Mouse (Mus musculus) liver, adult (tissue): ENCODE results near the gene Sbno2.

Source experiments
- GATA4 ChIP-seq: IDR thresholded peaks from 2 replicates; pipeline ENCODE4 v1.6.1; 2014; ENCODE audit warnings: mild to moderate bottlenecking, low read length; ENCODE audit not compliant: insufficient replicate concordance

The Sbno2 gene

DNA sequence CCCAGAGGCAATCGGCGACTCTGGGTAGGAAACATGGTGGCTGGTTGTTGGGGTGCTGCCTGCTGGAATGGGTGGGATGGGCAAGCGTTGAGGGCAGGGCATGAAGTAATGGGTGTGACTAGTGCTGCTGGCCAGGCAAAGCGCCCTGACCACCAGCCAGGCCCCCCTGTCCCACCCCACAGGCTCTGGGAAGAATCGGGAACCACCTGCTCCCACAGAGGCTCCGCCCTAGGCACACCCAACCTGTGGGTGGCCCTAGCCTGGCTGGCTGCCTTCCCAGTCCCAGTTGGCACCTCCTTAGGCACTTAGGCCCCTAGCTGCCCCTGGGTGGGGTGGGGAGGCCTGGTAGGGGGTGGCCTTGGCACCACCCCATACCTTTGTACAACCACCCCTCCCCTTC lies 40.5 kb upstream of the Sbno2 start:
- no peak for TF ChIP-seq GATA4

DNA sequence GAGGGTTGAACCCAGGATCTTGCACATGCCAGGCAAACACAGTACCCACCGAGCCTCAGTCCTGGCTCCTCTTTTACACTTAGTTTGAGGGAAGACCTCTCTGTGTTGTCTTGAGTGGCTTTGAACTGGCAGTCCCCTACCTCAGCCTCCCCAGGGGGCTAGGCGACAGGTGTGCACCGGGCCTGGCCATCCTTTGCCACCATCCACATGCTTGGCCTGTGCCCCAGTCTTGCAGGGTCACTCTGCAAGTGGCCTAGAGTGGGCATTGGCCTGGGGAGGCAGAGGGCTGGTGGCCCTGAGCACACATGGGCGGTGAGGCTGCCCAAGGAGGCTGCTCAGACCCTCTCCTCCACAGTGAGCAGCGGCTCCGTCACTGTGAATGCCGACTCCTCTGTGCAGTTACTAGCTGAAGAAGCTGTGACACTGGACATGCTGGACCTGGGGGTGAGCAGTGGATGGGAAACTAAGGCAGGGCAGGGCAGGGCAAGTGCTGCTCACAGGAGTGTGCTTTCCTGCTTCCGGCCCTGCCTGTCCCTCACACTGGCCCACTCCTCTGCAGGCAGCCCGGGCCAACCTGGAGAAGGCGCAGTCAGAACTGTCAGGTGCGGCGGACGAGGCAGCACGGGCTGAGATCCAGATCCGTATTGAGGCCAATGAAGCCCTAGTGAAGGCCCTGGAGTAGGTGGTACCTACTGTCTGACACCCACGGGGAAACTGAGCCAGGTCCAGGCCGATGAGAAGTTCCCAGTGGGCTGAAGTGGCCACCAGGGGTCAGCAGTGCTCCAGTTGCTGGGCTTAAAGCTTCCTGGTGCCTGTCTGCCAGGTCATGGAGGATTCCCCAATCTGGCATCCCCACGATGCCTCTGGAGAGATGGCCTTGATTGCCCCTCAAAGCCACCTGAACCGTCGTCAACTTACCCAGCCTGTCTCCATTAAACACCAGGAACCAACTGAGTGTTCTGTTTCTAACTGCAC lies 39.8 kb upstream of the Sbno2 start:
- no peak for TF ChIP-seq GATA4

DNA sequence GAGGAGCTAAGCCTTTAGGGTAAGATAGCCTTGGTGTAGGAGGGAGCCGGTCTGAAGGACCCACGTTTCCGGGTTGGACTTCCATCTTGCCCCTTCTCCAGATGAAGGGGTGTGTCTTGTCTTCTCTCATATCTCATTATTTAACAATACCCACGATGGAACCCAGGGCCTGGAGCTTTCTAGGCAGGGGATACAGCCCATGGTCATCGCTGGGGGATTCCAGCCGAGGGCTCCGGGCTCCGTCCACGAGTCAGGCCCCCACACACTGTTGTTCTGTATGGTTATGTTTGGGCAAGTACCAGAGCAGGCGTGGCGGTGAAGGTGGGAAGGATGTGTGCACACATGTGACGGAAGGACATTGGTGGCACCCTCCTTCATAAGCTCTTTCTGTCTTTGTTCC lies 38.8 kb upstream of the Sbno2 start:
- no peak for TF ChIP-seq GATA4

DNA sequence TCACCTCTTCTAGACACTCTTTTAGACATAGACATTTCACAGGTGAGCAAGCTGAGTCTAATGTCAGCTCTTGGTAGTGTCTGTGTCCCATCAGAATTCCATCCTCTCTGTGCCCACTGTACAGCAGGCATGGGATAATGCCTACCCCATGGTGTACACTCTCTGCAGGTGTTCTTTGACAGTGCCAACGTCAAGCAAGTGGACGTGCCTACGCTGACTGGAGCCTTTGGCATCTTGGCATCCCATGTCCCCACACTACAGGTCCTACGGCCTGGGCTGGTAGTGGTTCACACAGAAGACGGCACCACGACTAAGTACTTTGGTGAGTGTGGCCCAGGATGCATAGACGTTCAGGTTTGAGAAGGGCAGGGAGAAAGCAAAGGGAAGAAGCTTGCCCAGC lies 38.3 kb upstream of the Sbno2 start:
- TF ChIP-seq GATA4: no peak

DNA sequence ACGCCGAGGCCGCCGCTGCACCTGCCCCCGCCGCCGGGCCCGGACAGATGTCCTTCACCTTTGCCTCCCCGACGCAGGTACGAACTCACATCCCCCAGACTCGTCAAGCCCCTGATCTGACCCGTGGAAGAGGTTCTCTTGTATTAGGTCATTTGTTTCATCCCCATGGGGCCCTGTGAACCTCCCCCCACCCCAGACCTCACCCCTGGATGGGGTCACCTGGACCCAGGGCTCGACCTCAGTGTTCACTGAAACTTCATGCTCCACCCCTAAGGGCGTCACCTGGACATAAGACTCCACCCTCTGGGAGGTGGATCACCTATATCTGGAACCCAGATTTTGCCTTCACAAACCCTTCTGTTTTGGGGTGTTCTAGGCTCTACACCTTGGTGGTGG lies 37.2 kb upstream of the Sbno2 start:
- no peak for TF ChIP-seq GATA4

DNA sequence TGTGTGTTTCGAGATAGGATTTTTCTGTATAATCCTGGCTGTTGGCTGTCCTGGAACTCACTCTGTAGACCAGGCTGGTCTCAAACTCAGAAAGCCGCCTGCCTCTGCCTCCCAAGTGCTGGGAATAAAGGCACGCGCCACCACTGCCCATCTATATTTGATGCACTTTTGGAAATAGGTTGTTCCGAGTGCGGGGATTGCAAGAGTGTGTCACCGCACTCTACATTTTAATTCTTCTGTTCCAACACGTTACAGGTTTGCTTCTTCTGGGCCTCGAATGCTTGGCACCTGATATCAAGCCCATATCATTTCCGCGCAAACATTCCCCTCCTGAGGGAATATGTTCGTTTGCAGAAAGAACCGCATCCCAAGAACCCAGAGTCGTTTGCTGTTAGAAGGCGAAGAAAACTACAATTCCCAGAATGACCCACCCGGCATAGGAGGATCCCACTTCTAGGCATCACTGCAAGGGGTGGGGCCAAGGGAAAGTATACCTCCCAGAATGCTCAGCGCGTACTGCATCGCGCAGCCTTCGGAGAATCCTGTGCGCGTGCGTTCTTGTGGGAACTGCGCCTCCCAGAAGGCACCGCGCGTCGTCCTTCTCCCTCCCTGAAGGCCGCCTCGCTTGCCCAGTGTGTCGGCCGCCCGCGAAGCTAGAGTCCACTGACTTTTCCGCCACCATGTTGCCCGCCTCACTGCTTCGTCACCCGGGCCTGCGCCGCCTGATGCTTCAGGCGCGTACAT lies 36.6 kb upstream of the Sbno2 start:
- TF ChIP-seq GATA4: peak; percentile 6; the same call in 1 of the 2 replicates

DNA sequence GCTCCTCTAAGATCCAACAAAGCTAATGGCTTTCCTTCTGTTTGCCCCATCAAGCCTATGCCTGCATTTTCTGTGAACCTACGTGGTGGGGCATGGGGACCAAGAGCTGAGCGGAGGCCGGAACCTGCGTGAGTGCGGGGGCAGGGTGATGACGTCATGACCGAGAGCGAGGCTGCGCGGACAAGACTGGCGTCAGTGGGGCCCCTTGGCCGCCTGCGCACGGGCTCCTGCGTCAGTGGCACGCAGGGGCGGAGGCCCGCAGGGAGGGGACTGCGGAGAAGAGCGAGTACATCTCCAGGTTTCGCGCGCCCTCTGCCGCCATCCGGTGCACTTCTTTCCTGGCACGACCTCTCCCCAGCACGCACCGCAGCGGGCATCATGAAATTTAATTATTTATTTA lies 35.9 kb upstream of the Sbno2 start:
- TF ChIP-seq GATA4: no peak

DNA sequence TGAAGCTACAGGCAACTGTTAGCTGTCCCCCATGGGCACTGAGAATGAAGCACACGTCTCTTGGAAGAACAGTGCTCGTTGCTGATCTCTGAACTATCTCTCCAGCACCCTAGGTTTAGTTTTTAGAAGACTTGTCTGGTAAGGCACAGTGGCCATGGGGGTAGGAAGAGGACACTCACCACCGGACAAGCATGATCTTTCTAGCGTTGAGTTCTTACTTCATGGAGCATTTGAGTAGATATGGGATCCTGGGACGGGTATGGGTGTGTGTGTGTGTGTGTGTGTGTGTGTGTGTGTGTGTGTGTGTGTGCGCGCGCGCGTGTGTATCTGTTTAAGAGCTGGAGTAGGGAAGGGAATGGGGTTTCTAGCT lies 35.3 kb upstream of the Sbno2 start, which contains the start of gene Cbarp:
TSS of gene Cbarp (minus strand) at position 170 of the 370 bp plus-strand sequence.
- TF ChIP-seq GATA4: no peak

DNA sequence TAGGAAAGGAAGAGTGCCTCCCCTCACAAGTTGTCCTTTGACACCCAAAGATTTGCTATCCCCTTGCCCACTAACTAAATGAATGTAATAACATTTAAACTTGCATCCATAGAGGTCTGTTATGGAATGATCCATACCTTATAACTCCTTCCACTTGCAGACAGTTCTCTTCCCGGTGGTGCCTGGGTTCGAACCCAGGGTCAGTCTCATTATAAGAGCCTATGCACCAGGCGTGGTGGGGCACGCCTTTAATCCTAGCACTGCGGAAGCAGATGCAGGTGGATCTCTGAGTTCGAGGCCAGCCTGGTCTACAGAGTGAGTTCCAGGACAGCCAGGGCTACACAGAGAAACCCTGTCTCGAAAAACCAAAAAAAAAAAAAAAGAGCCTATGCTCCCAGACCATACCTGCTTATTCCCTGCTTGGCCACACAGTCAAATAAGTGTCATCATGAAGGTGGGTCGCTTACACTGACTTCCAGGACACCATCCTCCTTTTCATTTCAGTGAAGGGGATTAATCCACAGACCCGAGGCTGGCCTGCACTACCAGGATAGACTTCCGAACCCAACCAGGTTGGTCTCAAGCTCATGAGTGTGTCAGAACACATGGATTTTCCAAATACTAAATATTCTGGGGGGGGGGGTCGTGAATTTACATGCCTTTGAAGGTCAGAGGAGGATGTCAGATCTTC lies 34.7 kb upstream of the Sbno2 start:
- no peak for TF ChIP-seq GATA4

DNA sequence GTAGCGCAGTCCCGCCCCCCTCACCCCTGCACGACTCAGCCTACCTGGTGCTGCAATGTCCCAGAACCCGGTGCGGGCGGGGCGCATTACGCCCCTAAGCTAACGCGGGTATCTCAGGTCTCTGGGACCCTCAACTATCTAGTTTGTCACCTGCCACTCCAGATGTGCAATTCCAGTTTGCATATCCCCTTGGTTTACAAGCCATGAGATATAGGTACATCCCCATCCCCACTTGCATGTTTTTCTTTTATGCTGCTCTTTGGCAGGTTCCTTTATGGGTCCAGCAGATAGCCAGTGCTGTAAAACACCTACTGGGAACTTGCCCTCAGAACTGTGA lies 34.0 kb upstream of the Sbno2 start:
- no peak for TF ChIP-seq GATA4

DNA sequence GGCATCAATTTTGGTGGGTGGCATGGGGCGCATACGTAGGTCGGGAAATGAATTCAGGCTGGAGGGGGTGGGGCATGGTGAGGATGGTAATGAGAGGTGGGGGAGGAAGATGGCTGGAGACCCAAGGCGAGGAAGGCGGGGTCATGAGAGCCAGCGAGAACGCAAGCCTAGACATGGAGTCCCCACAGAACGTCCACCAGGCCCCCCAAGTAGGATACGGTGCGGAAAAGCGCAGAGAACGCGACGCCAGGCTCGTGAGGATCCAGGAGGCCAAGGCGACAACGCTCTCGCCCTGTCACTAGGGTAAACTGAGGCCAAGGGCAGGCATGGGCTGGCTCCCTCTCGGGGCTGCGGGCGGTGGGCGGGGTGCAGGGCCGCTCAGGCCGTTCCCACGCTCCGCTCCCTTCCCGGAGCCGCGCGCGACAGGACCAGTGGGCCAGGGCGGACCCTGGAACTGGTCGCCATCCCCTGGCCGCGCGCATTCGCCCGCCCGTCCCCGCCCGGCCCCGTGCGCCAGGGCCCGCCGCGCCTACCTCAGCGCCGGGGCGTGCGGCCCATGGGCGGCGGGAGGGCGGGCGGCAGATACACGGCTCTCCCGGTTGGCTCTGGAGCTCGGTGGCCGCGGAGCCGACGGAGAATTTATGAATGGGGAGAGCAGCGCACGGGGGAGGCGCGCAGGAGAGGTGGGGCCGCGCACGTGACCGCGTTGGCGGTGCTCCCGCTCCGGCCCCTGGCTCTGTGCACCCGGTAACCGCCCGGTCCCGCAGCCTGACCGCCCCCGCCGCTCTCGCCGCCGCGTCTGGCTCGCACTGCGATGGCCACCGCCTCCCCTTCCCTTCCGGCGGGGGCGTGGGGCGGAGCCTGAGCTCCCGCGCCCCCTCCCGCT lies 33.4 kb upstream of the Sbno2 start, which contains the start of gene Atp5d:
TSS of gene Atp5d (plus strand) at position 80 of the 886 bp plus-strand sequence.
- TF ChIP-seq GATA4: no peak

DNA sequence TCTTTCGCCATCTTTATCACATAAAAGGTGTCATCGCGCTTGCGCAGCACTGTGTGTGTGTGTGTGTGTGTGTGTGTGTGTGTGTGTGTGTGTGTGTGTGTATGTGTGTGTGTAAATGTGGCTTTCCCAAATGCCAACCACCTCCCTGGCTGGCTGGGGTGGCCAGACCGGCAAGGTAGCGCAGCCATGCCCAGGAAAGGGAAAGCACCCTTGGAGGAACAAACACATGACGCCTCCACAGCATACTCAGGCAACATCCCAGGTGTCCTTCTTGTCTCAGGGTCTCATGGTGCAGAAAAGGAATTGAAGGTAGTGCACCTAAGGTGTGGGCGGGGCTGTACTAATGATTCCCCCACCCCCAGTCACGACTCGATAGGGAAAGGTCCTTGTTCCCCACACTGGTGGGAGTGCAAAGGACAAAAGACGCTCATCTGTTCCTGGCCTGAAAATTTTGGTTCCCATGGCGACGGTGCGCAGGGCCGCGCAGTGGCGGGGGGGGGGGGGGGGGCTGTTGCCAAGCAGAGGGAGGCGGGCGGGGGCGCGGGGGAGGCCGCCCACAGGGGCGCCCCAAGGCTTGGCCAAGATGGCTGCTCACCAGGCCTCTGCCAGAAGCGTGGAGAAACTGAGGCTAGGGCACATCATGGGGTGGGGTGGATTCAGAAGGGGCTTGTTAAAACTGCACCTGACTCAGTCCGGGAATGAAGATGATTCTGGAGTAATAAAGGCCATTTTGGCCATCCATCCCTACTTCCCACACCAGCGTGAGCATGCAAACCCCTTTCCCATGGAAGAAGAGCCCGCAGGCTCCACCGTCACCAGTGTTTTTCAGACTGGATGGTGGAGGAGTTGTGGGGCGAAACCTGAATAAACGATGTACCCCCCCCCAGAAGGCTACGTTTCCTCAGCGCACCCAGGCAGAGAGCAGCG lies 32.5 kb upstream of the Sbno2 start:
- TF ChIP-seq GATA4: no peak

DNA sequence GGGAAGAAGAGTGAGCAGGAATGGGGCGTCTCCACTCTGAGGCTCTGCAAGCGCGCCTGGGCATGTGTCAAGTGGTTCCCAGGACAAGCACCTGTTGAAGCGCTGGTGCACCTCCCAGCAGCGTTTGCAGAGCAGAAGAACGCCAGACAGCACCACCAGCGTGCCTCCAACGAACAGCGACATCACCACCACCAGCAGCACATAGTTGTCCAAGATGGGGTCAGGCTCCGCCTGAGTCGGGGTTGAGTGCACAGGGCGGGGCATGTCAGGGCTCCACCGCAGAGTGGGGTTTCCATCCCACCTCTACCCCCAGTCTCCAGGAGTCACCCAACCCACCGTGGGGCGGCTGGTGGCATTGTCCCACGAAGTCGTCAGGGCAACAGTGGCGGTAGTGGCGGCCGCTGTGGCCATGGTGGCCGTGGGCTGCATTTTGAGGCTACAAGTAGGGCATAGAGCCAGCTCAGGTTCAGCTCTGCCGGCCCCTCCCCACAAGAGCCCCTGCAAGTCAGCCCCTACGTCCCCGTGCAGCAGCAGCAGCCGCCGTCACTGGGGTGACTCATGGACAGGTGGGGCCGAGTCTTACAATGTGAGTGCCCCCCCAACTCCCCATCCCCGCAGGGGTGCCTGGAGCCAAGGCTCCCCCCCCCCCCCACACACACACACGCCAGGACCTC lies 31.7 kb upstream of the Sbno2 start:
- no peak for TF ChIP-seq GATA4
